Mouse (Mus musculus): ENCODE results near the gene Prox2.
A peak's percentile ranks its signal among the peaks of the same experiment; 100 is the strongest.

Prox2 gene

GRCm38 (mm10) chr12:85092214-85092613, 18.3 kb downstream of the Prox2 start:
- peak; percentile 80 for DNase-seq (ENCODE audit: low read depth)

- DNase-seq (ENCODE audit: low read depth), result no peak
Observed at GRCm38 (mm10) chr12:85091190-85091589, 19.4 kb downstream of the Prox2 start.

GRCm38 (mm10) chr12:85087845-85088244, 22.7 kb downstream of the Prox2 start:
- DNase-seq (ENCODE audit: low read depth), result no peak

GRCm38 (mm10) chr12:85084941-85085340, 25.6 kb downstream of the Prox2 start:
- DNase-seq (ENCODE audit: low read depth), result no peak

GRCm38 (mm10) chr12:85084257-85084656, 26.3 kb downstream of the Prox2 start:
- no peak for DNase-seq (ENCODE audit: low read depth)

GRCm38 (mm10) chr12:85077100-85077499, 33.5 kb downstream of the Prox2 start:
- DNase-seq (ENCODE audit: low read depth), result no peak

- DNase-seq (ENCODE audit: low read depth), result no peak
Observed at GRCm38 (mm10) chr12:85071043-85071442, 39.5 kb downstream of the Prox2 start.

GRCm38 (mm10) chr12:85051218-85051617, 59.3 kb downstream of the Prox2 start:
- DNase-seq (ENCODE audit: low read depth), result no peak
